Mouse (Mus musculus) liver, adult 2 months (tissue): Measurements from ENCODE around the gene Rgs2.

ENCODE experiments used
- CTCF ChIP-seq: fragments of 200-500 bp; IDR thresholded peaks from 2 replicates; pipeline ENCODE4 v1.5.1; 2011; ENCODE audit warnings: low read depth, low read length, control low read depth
- POLR2A ChIP-seq: fragments of 200-500 bp; IDR thresholded peaks from 2 replicates; pipeline ENCODE4 v1.6.1; 2011; ENCODE audit warnings: low read length, control low read depth; ENCODE audit not compliant: insufficient read depth; ENCODE audit errors: extremely low read depth

- TF ChIP-seq POLR2A: no peak
- peak; percentile 91 for TF ChIP-seq CTCF
These were observed 2.6 kb upstream of the Rgs2 start for GRCm38 (mm10) chr1:144006542-144006941.
